Mouse (Mus musculus) cortical plate, adult 2 months (tissue): ENCODE data around the gene Themis3.

Source experiments
- CTCF ChIP-seq: fragments of 200-500 bp; IDR thresholded peaks from 2 replicates; pipeline ENCODE4 v1.5.1; 2011; ENCODE audit warnings: mild to moderate bottlenecking, control low read depth, low read length; ENCODE audit not compliant: insufficient read depth; ENCODE audit errors: extremely low read depth
- POLR2A ChIP-seq: fragments of 200-500 bp; IDR thresholded peaks from 2 replicates; pipeline ENCODE4 v1.6.1; 2011; ENCODE audit warnings: mild to moderate bottlenecking, low read length, control low read depth; ENCODE audit not compliant: insufficient read depth; ENCODE audit errors: extremely low read depth

GRCm38 (mm10) chr17:66516953-66517352 lies 77.5 kb downstream of the Themis3 start:
- TF ChIP-seq CTCF (no peak), POLR2A (no peak)
